Mouse (Mus musculus): ENCODE measurements around the gene Adgrl2.

- TF ChIP-seq POLR2A (IDR thresholded peaks at IDR 0.05; ENCODE audit: insufficient read depth, low read depth, low read length) (no peak), CTCF (IDR thresholded peaks at IDR 0.05; ENCODE audit: insufficient read depth, low read depth, low read length) (no peak)
Measured at GRCm38 (mm10) chr3:148806977-148807376, 183.4 kb downstream of the Adgrl2 start.

Data from olfactory bulb, adult 2 months (tissue).